Mouse (Mus musculus): ENCODE measurements around the gene Cish.

GRCm38 (mm10) chr9:107288105-107288650 lies 7.6 kb upstream of the Cish start:
- TF ChIP-seq CTCF (IDR thresholded peaks at IDR 0.05; ENCODE audit: low read depth), result no peak
- TF ChIP-seq EP300 (IDR thresholded peaks at IDR 0.05; ENCODE audit: low read depth), result no peak

Data from liver, embryonic 14.5 days (tissue).